Mouse (Mus musculus) gastrocnemius, adult 2 months (tissue): ENCODE measurements around the gene 4932414N04Rik. TPM values are rescaled to one million over a fixed set of nuclear protein-coding genes. Genes with fewer than 3 reads are reported as not detected.
"Not testable (repeated sequence)": the region's sequence is repeated elsewhere in the genome, so short reads cannot be mapped to it uniquely, and the experiment has no call there.

Source experiments
- DNase-seq: peaks from one replicate; pipeline ENCODE4 v3.0.0; 2022
- H3K27ac ChIP-seq: fragments of 200-600 bp; 2 replicates; pipeline ENCODE4 v1.8.1; 2022; ENCODE audit warnings: mild to moderate bottlenecking
- H3K4me3 ChIP-seq: fragments of 200-600 bp; 2 replicates; pipeline ENCODE4 v1.8.1; 2022; ENCODE audit warnings: mild to moderate bottlenecking, moderate library complexity
- CTCF ChIP-seq: fragments of 200-600 bp; IDR thresholded peaks from 2 replicates; pipeline ENCODE4 v1.8.1; 2022; ENCODE audit warnings: antibody characterized with exemption, mild to moderate bottlenecking, moderate library complexity
- intact Hi-C: fragments of 180-260 bp; cut with DNase I; formaldehyde crosslinking; loops from one replicate; pipeline ENCODE4 v1.15.1; 2025
- long read RNA-seq, 2 experiments: library from polyadenylated mRNA; stranded (forward); transcript quantifications; one replicate each; pipeline ENCODE4 v2.0.0; 2021
- total RNA-seq, 2 experiments: library from RNA; stranded (reverse); gene quantifications; 2 replicates each; pipeline ENCODE4 v1.2.3; 2021

4932414N04Rik gene
- not detected for total RNA-seq
- long read RNA-seq, experiment 1: 0 reads
- long read RNA-seq, experiment 2: 0 reads

DNA sequence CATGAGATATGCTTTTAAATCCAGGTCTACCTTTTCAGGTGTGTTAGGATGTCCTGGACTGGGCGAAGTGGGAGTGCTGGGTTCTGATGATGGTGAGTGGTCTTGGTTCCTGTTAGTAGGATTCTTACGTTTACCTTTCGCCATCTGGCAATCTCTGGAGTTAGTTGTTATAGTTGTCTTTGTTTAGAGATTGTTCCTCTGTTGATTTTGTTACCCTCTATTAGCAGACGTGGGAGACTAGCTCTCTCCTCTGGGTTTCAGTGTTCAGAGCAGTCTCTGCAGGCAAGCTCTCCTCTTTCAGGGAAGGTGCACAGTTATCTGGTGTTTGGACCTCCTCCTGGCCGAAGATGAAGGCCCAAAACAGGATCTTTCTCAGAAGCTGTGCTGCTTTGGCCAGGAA lies at the start of gene 4932414N04Rik:
Gene 4932414N04Rik, plus strand, starts transcription at position 301 of the 400 bp plus-strand sequence.
- DNase-seq, H3K4me3 ChIP-seq, intact Hi-C loops, H3K27ac ChIP-seq: not testable (repeated sequence)

DNA sequence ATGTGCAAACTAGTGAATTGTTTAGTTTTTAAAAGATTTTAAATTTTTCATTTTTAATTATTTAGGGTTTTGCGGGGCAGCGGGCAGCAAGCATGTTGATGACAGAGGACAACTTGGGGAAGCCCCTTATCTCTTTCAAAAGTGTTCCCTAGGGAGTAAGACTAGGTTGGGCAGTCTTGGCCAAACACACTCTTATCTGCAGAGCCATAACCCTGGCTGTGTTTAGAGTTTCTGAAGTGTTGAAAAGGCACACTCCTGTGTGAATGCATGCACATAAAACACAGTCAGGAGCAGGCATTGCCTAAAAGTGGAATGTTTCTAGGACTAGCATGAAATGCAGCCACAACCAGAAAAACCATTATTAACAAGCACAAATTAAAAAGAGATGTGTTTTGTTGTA lies 75.9 kb downstream of the 4932414N04Rik start:
- Histone ChIP-seq H3K27ac (no peak overlapping the region), H3K4me3 (no peak overlapping the region)
- DNase-seq: no peak
- TF ChIP-seq CTCF: no peak
- intact Hi-C loops: no loop called here

DNA sequence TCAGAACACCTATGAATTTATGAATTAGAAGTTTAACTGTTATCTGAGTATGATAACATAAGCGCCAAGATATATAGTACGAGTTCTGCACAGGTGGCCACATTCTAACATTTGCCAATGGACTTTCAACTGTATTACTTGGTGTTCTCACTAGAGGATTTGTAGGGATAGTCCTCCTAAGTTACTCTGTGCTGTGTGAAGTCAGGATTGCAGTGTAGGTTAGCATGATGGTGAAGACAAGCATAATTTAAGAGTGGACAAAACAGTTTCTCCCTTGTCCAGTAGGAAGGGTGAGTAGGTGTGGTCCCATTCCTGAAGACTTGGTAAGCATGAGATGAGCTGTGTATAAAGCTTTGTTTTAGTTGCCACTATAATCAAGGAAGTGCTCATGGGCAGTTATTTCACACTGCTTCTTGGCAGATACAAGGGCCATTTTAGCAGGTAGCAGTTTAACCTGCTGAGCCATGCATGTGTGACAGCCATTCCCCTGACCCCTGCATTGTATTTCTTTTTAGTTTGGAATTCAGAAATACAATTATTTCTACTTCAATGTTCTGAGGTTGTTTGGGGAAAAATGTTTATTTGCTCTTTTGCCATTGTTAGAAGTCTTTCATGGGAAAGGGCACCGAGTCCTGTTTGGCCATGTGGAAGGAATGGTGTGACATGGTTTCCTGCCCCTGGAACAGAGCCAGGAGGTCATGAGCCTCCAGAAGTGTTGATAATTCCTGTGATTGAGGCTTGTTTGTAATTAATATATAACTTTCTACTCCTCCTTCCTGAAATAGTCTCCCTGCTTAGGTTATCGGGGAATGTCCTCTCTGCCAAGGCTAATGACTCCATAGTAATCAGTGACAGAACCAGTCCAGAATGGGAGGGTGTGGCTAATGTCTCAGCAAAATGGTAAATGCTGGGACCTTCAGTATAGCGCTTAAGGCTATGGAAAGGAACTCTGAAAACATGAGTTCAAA lies 83.8 kb downstream of the 4932414N04Rik start:
- TF ChIP-seq CTCF: no peak
- no peak for DNase-seq
- H3K27ac ChIP-seq: no peak overlapping the region
- intact Hi-C loops: no loop called here
- H3K4me3 ChIP-seq: no peak overlapping the region

- Histone ChIP-seq H3K27ac (no peak overlapping the region), H3K4me3 (no peak overlapping the region)
- intact Hi-C loops: no loop called here
- DNase-seq: no peak
- peak; percentile 29; the same call in 1 of the 2 replicates for TF ChIP-seq CTCF
These were observed 88.3 kb downstream of the 4932414N04Rik start for GRCm38 (mm10) chr2:68744599-68744998.

- Histone ChIP-seq H3K27ac (no peak overlapping the region), H3K4me3 (no peak overlapping the region)
- no peak for DNase-seq
- no peak for TF ChIP-seq CTCF
- intact Hi-C loops: loop anchor here (5.0 to 10.0 kb wide), 2 partner anchors 194 to 391 kb away; no protein-coding TSS in a partner anchor
These were observed 99.9 kb downstream of the 4932414N04Rik start for GRCm38 (mm10) chr2:68756179-68756578.

GRCm38 (mm10) chr2:68756793-68757192 lies 100.5 kb downstream of the 4932414N04Rik start:
- peak; percentile 43; the same call in 1 of the 2 replicates for TF ChIP-seq CTCF
- H3K4me3 ChIP-seq: no peak overlapping the region
- H3K27ac ChIP-seq: no peak overlapping the region
- intact Hi-C loops: loop anchor here (5.0 to 10.0 kb wide), 2 partner anchors 194 to 392 kb away; no protein-coding TSS in a partner anchor
- DNase-seq: no peak

DNA sequence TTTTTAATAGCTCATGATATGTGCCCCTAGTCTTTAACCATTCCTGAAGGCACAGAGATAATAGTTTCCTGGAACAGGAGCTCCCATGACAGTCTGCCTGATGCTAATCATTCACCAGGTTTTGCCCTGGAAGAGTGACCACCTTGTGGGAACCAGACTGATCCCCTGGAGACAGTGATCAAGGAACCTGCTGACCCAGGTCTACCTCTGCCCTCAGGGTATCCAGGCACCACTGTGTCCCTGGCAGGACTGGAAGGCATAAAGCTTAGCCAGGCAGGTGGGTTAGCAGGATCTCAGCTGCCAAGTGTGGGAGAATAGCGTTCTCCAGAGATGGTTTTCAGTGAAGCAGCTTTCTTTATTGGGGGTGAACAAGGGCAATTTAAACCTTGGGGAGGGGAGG lies 109.1 kb downstream of the 4932414N04Rik start:
- H3K27ac ChIP-seq: no peak overlapping the region
- DNase-seq: no peak
- intact Hi-C loops: no loop called here
- no peak overlapping the region for H3K4me3 ChIP-seq
- TF ChIP-seq CTCF: no peak

- intact Hi-C loops: no loop called here
- TF ChIP-seq CTCF: no peak
- Histone ChIP-seq H3K27ac (no peak overlapping the region), H3K4me3 (no peak overlapping the region)
- no peak for DNase-seq
These were observed 111.1 kb downstream of the 4932414N04Rik start for GRCm38 (mm10) chr2:68767186-68767890.

DNA sequence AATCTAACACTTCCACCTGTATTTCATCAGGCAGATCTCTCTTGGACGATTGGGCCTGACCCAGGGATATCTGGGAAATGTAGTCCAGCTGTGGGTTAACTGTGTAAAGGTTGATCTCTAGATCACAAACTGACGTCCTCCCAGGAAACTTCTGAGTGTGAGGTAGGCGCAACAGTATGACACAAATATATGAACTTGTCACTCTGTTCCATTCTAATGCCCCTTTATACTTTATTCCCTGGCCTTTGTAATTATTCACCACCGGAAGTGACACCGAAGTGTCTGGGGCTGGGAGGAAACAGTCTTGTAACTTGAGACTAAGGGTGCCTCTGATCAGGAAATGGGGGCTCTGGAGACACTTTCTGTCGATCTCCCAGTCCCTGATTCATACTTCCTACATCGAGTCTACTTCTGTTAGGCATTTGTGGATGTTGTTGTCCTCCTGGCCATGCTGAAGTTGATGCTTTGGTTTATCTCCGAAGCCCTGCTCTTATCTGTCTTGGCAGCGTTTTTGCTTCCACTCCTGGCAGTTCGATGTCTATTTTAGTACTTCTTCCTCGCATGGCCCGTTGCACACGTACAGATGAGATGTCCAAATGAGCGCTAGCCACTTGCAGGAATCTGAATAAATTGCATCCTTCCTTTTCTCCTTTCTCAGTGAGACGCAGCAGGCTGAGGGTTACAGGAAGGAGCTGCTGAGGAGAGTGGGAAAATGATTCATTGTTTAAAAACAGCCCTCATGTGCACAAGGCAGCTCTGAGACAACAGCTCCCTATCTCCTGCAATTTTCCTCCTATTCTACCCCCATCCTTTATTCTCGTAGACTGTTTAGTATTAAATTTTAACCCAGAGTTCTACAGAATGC lies 126.2 kb downstream of the 4932414N04Rik start:
- H3K27ac ChIP-seq: peak overlapping the region; percentile 63
- intact Hi-C loops: loop anchor here (10.0 kb wide), 1 partner anchor 282 kb away; no protein-coding TSS in a partner anchor
- H3K4me3 ChIP-seq: peak overlapping the region; percentile 63
- no peak for TF ChIP-seq CTCF
- DNase-seq: no peak

DNA sequence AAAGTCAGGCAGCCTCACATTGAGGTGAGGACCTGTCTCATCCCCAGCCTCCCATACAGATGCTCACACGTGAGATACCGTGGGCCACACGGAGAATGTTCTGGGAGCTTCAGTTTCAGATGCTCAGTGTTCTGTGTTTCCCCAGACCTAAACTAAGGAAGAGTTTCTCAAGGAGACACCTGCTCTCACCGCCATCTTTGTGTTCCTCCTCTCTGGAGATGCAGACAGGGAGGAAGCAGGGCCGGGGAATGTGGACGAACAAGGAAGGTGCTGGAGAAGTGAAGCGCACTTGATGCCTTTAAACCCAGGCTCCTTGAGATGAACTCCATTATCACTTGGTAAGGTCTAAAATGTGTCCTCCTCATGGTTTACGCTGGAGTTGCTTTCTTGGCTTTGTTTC lies 127.4 kb downstream of the 4932414N04Rik start:
- H3K4me3 ChIP-seq, DNase-seq, H3K27ac ChIP-seq: not testable (repeated sequence)
- intact Hi-C loops: loop anchor here (10.0 kb wide), 1 partner anchor 281 kb away; no protein-coding TSS in a partner anchor

GRCm38 (mm10) chr2:68784710-68785427 lies 128.6 kb downstream of the 4932414N04Rik start:
- intact Hi-C loops: loop anchor here (10.0 kb wide), 1 partner anchor 280 kb away; no protein-coding TSS in a partner anchor
- Histone ChIP-seq H3K4me3 (no peak overlapping the region), H3K27ac (no peak overlapping the region)
- peak; percentile 81 for TF ChIP-seq CTCF
- peak; percentile 74 for DNase-seq
